Mouse (Mus musculus): ENCODE measurements around the gene Mapk11. TPM values are rescaled to one million over a fixed set of nuclear protein-coding genes. Genes with fewer than 3 reads are reported as not detected.
A peak's percentile ranks its signal among the peaks of the same experiment; 100 is the strongest.

Gene Mapk11
- total RNA-seq, 2 experiments from 2014 or later = 20.3 to 24.8 TPM

DNA sequence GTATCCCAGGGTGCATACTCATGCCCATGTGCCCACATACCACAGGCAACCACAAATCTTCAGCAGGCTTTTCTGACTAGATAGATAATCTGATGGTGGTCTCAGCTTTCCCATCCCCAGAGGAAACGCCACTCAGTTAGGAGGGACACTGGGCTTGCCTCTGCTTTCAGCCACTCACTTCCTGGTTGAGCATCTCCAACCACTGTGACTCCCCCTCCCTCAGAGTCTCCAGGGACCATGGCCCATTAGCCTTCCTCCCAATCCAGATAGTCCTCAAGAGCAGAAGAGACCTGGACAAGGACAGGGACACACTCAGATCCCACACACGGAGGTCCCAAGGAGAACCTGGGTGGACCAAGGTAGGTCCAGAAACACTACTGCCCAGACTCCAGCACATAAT lies 6.3 kb downstream of the Mapk11 start:
- no peak for DNase-seq (ENCODE audit: extremely low spot score in 1 of 2, low spot score in 1 of 2)

- DNase-seq (ENCODE audit: extremely low spot score in 1 of 2, low spot score in 1 of 2) = no peak
These were observed 7.5 kb downstream of the Mapk11 start for GRCm38 (mm10) chr15:89141905-89142304.

DNA sequence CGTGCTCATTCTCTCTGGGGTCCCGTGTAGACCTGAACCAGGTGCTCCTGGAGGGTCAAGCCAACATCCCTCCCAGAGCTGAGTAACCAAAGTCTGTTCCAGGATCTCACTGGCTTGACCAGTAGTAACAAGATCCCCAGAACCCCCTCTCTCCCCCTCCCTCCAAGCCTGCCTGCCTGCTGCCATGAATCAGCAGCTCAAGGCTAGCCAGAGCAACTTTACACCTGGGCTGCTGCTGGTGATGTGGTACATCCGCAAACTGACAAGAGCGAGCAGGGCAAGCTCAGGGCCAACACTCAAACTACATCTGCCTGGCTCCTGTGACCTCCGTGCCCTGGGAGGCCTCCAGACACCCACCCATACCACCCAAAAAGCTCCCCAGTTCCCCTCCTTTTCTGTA lies 8.0 kb downstream of the Mapk11 start:
- DNase-seq (ENCODE audit: extremely low spot score in 1 of 2, low spot score in 1 of 2) = no peak

GRCm38 (mm10) chr15:89140659-89141252 lies 8.7 kb downstream of the Mapk11 start, which contains the start of gene Mapk12:
Mapk12 (minus strand) TSS chr15:89140703.
- DNase-seq (ENCODE audit: extremely low spot score in 1 of 2, low spot score in 1 of 2) = no peak

DNA sequence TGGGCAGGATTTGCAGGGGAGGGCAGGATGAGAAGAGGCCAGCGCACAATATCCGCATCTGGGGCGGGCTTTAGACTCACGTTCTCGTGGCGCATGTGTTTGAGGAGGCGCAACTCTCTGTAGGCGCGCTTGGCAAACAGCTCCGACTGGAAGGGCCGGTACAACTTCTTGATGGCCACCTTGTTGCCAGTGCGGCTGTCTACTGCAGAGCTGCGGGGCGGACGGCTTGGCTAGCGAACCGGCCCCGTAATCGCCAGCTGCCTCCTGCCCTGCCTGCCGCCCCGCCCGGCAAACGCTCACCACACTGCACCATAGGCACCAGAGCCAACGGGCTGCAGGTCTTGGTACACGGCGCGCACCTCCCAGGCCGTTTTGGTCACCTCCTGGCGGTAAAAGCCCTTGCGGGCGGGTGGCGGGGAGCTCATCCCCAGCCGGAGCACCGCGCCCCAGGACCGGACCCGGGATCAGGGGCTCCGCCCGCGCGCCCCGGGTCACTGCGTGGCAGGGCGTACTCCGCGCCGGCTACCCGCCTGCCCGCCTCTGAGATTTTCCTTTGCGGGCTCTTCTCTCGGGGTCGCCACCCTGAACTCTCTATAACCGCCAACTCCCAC lies 9.3 kb downstream of the Mapk11 start:
- DNase-seq (ENCODE audit: extremely low spot score in 1 of 2, low spot score in 1 of 2) = peak in 1 of 2 experiments; percentile 27

DNA sequence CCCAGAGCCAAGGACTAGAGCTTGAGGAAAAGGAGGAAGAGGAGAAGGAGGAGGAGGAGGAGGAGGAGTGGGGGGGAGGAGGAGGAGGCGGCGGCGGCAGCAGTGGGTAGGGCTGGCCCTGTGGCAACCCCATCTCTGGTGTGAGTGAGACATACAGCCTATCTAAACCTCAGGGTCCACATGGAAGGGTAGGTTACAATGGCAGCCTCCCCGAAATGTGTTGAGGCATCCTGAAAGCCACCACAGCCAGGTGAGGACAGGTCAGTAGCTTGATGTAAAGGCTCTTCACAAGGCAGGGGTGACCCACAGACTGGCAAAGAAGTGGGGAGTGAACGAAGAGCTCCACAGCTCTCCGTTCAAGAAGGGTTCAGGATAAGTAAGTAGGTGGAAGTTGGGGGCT lies 10.9 kb downstream of the Mapk11 start:
- no peak for DNase-seq (ENCODE audit: extremely low spot score in 1 of 2, low spot score in 1 of 2)

DNA sequence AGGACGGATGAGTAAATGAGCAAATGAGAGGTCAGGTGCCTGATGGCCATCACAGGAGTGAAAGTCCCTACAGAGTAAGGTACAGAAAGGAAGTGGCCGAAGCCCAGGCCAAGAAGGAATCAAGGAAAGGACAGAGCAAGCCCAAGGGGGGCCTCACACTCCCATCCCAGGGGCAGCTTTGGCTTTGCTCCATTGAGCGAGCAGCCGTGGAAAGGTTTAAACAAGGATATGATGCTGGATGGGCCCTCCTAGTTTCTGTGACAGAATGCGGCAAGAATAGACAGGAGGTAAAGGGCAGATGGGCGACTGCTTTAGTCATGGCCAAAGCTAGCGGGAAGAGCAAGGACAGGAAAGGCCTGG lies 11.4 kb downstream of the Mapk11 start:
- no peak for DNase-seq (ENCODE audit: extremely low spot score in 1 of 2, low spot score in 1 of 2)

GRCm38 (mm10) chr15:89137378-89138045 lies 11.9 kb downstream of the Mapk11 start:
- no peak for DNase-seq (ENCODE audit: extremely low spot score in 1 of 2, low spot score in 1 of 2)

GRCm38 (mm10) chr15:89136461-89137155 lies 12.8 kb downstream of the Mapk11 start:
- DNase-seq (ENCODE audit: extremely low spot score in 1 of 2, low spot score in 1 of 2) = no peak

DNA sequence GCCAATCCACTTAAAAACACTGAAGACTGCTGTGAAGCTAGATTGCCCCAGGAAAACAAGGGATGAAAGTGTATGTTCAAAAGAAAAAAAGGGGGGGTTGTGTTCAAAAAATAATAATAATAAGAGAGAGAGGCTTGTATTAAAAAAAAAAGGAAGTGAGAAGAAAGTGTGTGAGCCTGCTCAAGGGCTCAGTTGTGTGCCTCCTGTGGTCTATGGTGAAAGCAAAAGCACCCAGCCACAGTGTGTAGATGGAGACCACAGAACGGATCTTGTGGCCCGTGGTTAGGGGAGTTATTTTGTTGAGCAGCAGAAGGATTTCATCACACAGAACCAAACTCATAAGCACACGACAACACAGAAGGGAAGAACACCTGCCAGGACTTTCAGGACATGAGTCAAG lies 18.1 kb downstream of the Mapk11 start:
- no peak for DNase-seq (ENCODE audit: extremely low spot score in 1 of 2, low spot score in 1 of 2)

- no peak for DNase-seq (ENCODE audit: extremely low spot score in 1 of 2, low spot score in 1 of 2)
These were observed 19.2 kb downstream of the Mapk11 start for GRCm38 (mm10) chr15:89130245-89130644.

DNA sequence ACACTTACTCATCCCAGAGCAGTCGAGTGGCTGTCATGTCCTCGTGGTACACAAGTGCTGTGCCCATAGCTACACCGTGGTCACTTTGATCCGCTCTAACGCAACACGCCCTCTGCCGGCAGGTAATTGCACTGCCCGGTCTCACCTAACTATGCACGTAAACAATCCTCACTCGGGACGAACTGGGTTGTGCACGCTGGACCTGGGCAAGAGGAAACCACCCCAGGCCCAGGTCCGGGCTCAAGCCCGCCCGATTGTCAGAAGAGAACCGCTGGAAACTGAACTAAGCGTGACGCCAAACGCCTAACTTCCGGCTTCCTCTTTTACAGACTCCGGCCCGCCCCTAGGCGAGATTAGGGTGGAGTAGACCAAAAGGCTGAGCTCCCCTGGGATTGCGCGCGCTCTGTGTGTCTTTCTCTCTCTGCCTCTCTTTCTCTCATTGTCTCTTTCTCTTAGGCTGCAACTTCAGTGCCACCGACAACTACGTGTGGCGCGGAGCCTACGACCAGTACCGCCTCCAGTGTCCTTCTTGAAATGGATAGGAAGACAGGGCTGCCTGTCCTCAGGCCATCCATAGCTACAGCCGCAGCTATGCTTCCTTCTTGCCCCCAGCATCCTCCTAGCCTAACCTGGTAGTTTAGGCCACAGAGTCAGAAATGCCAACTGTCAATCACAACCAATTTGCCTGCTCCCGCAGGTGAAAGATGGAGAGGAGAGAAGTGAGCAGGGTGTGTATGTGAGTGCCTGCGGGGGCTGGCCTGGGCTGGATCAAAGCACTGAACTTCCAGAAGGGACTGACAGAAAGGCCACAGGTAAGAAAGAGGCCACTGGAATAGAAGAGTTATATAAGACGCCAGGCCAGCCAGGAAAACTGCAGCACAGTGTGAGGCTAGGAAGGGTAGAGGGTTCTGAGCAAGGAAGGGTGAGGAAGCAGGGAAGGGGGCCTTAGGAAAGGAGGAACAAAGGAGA lies 20.8 kb downstream of the Mapk11 start, which contains the start of gene Hdac10:
Gene Hdac10 (minus strand): TSS at position 319 of the 969 bp plus-strand sequence.
- DNase-seq (ENCODE audit: extremely low spot score in 1 of 2, low spot score in 1 of 2) = peak; percentile 78 to 87

GRCm38 (mm10) chr15:89127364-89127940 lies 22.0 kb downstream of the Mapk11 start:
- DNase-seq (ENCODE audit: extremely low spot score in 1 of 2, low spot score in 1 of 2) = no peak

- no peak for DNase-seq (ENCODE audit: extremely low spot score in 1 of 2, low spot score in 1 of 2)
These were observed 22.8 kb downstream of the Mapk11 start for GRCm38 (mm10) chr15:89126622-89127021.

- no peak for DNase-seq (ENCODE audit: extremely low spot score in 1 of 2, low spot score in 1 of 2)
These were observed 24.1 kb downstream of the Mapk11 start for GRCm38 (mm10) chr15:89125351-89125750.

DNA sequence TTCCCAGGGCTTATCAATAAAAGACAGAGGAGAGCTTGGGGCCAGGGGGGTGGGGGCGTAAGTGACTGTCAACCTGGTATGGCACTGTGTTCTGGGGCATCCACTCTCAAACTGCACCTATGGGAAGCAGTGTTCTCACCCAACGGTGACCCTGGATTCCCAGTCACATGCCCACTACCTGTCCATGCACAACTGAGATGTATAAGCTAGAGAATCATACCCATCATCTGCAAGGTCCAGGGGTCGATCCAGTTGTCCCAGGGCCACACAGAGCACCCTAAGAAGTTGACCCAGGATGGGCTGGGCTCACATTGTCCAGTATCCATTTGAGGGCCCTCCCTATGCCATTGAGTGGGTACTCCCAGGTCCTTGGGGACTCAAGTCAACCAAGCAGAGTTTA lies 25.1 kb downstream of the Mapk11 start:
- no peak for DNase-seq (ENCODE audit: extremely low spot score in 1 of 2, low spot score in 1 of 2)

DNA sequence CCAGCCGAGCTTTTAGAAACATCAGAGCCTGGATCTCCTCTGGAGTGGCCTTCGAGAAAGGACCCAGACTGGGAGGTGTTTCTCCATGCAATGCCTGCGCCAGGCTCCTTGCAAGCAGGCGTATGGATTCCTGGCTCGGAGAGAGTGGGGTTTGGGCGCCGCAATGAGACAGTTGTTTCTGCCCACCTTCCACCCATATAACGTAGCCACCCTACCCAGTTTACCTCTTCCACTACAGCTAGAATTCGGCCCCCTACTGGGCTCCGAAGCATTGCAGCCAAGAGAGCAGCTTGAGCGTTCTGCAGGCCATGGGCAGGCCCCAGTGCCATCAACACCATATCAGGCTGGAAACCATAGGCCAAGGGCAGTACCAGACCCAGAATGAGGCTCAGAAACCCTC lies 25.8 kb downstream of the Mapk11 start:
- peak in 1 of 2 experiments; percentile 46 for DNase-seq (ENCODE audit: extremely low spot score in 1 of 2, low spot score in 1 of 2)

- peak; percentile 95 to 97 for DNase-seq (ENCODE audit: extremely low spot score in 1 of 2, low spot score in 1 of 2)
These were observed 26.6 kb downstream of the Mapk11 start, which contains the start of gene Tubgcp6 for GRCm38 (mm10) chr15:89122649-89123366. Tubgcp6 (minus strand) TSS chr15:89123112.

GRCm38 (mm10) chr15:89118007-89118406 lies 31.4 kb downstream of the Mapk11 start:
- no peak for DNase-seq (ENCODE audit: extremely low spot score in 1 of 2, low spot score in 1 of 2)
